ENCODE assay signal across 8 mouse cellular contexts in the genomic region with DNA sequence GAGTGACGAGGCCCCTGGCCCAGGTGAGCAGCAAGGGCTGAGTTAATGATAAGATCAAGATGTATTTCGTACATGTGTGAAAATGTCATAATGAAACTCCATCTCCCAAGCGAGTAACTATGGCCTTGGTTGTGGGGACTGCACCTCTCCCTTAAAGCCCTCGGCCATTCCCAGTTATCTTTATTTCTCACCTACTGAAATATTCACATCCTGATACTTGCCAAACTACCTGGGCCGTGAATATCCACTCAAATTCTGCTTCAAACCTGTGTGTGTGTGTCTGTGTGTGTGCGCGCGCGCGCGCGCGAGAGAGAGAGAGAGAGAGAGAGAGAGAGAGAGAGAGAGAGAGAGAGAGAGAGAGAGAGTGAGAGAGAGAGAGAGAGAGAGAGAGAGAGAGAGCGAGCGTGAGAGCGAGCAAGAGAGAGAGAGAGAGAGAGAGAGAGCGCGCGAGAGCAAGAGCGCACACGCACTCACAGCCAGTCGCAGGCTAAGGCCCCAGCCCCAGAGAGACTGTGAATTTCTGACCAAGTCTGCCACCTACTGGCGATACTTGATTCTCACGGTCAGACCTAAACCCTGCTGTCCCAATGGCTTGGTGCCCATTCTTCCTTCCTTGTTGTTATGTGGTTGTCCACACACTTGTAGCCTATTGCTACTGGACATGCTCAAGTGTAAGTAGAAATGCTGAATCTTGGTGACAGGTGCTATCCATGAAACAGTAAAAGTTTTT. TPM values are rescaled to one million over a fixed set of nuclear protein-coding genes. Genes with fewer than 3 reads are reported as not detected.
DNase-seq lines count a peak whose midpoint lies in the region; ATAC-seq and TF ChIP-seq lines count a peak whose summit lies in the region.

No protein-coding gene starts in this region.

- WGBS in forebrain, postnatal 0 days: 24% methylated on average over 21 of the region's 24 CpGs
- 38% methylated on average over 19 of the region's 24 CpGs for WGBS in neural tube, embryonic 15.5 days

- peak; percentile 91 for ATAC-seq in G1E (ENCODE audit: extremely low read depth, insufficient number of reproducible peaks, low FRiP score, poor library complexity, severe bottlenecking)
- peak; percentile 98 for ATAC-seq in forebrain, postnatal 0 days
- ATAC-seq in neural tube, embryonic 15.5 days (ENCODE audit: low FRiP score): peak; percentile 96

- H3K36me3 ChIP-seq in G1E (replicated peaks): no peaks in the 10 kb centered on the region
- no peaks in the 10 kb centered on the region for H3K36me3 ChIP-seq in forebrain, postnatal 0 days (ENCODE audit: insufficient read depth)
- no peaks in the 10 kb centered on the region for H3K36me3 ChIP-seq in neural tube, embryonic 15.5 days

- H3K9me3 ChIP-seq in G1E (replicated peaks): no peaks in the 10 kb centered on the region
- H3K9me3 ChIP-seq in forebrain, postnatal 0 days (ENCODE audit: low read length): no peaks in the 10 kb centered on the region
- H3K9me3 ChIP-seq in neural tube, embryonic 15.5 days (replicated peaks): no peaks in the 10 kb centered on the region

- intact Hi-C loops in heart, postnatal 36 days (cut with DNase I): loop anchor here (10.0 kb wide), 1 partner anchor 749 kb away; no protein-coding TSS in a partner anchor

- peaks cover 6% of the 10 kb centered on the region; the same call in 1 of the 2 replicates for H3K27me3 ChIP-seq in G1E (ENCODE audit: insufficient read depth, low read length)
- H3K27me3 ChIP-seq in forebrain, postnatal 0 days (ENCODE audit: insufficient read depth, low read length): no peaks in the 10 kb centered on the region
- H3K27me3 ChIP-seq in neural tube, embryonic 15.5 days (replicated peaks): no peaks in the 10 kb centered on the region

- H3K27ac ChIP-seq in forebrain, postnatal 0 days (ENCODE audit: low read depth, low read length): no peak overlapping the region
- no peak overlapping the region for H3K27ac ChIP-seq in neural tube, embryonic 15.5 days (replicated peaks)

- TF ChIP-seq CTCF in G1E (IDR thresholded peaks at IDR 0.05; ENCODE audit: low read depth, low read length): no peak; the same call in 1 of the 2 replicates
- peak; percentile 88 for TF ChIP-seq CTCF in forebrain, postnatal 0 days (IDR thresholded peaks at IDR 0.05; ENCODE audit: low read depth)

- peaks cover 43% of the 10 kb centered on the region for H3K4me1 ChIP-seq in G1E (ENCODE audit: insufficient read depth, low read depth, low read length)
- H3K4me1 ChIP-seq in forebrain, postnatal 0 days (ENCODE audit: insufficient read depth): no peaks in the 10 kb centered on the region
- H3K4me1 ChIP-seq in neural tube, embryonic 15.5 days: 0 out of 2 replicates have a peak, but pooled peaks cover 6% of the 10 kb centered on the region

- H3K4me2 ChIP-seq in forebrain, postnatal 0 days (ENCODE audit: low read depth): peak overlapping the region; percentile 19
- peak overlapping the region; percentile 39 for H3K4me2 ChIP-seq in neural tube, embryonic 15.5 days

- DNase-seq in G1E (ENCODE audit: low spot score): peak; percentile 58
- peak; percentile 92 to 93 for DNase-seq in cerebellum, adult 18-20 months
- DNase-seq in forebrain, postnatal 0 days: peak; percentile 94
- DNase-seq in heart, postnatal 36 days: peak; percentile 86 to 87
- peak; percentile 80 to 96 for DNase-seq in layer of hippocampus, adult 18-20 months (ENCODE audit: low spot score in 2 of 2)
- peak; percentile 86 to 91 for DNase-seq in lung, adult 18-20 months
- DNase-seq in testis, postnatal 10 days (ENCODE audit: low spot score): peak; percentile 90

- no peak overlapping the region for H3K9ac ChIP-seq in forebrain, postnatal 0 days
- no peak overlapping the region for H3K9ac ChIP-seq in neural tube, embryonic 15.5 days (replicated peaks)

- H3K4me3 ChIP-seq in G1E (ENCODE audit: low read depth, low read length): no peak overlapping the region
- H3K4me3 ChIP-seq in forebrain, postnatal 0 days (ENCODE audit: low read depth, low read length): no peak overlapping the region
- no peak overlapping the region for H3K4me3 ChIP-seq in neural tube, embryonic 15.5 days (replicated peaks)

RNA-seq across cellular contexts. Expression of a gene that starts 21.6 kb away (rescaled TPM):
- total RNA-seq in G1E (2014; fragmentation: Nextera tagmentation) (4.6 and 8.2 TPM in 2 replicates), G1E (2017) (0.98 and 1.3 TPM in 2 replicates)
- polyA plus RNA-seq in G1E (2012): 0.07 TPM in 1 of 2 replicates, not detected in the other
- 1.2 and 1.4 TPM in 2 replicates for total RNA-seq in forebrain, postnatal 0 days (2014; rRNA removed)
- 0.43 and 0.81 TPM in 2 replicates for polyA plus RNA-seq in forebrain, postnatal 0 days (2015; fragmentation: Nextera tagmentation; extraction: Ambion mirVana)
- under 1 TPM in 1 of 2 experiments, not detected in 1; 0.19 TPM for total RNA-seq in heart, postnatal 36 days (2021)
- 1 to 10 TPM; 2.2 to 2.7 TPM for total RNA-seq in layer of hippocampus, adult 18-20 months (2021)
- polyA plus RNA-seq in neural tube, embryonic 15.5 days (2015; fragmentation: Nextera tagmentation; extraction: Ambion mirVana): 0.18 and 0.33 TPM in 2 replicates

RNA-seq across cellular contexts. Expression of a gene that starts 29.0 kb away (rescaled TPM):
- total RNA-seq in G1E (2014; fragmentation: Nextera tagmentation) (222 and 254 TPM in 2 replicates), G1E (2017) (99.4 and 116 TPM in 2 replicates)
- 45.6 and 45.9 TPM in 2 replicates for polyA plus RNA-seq in G1E (2012)
- total RNA-seq in forebrain, postnatal 0 days (2014; rRNA removed): 80.0 and 88.6 TPM in 2 replicates
- polyA plus RNA-seq in forebrain, postnatal 0 days (2015; fragmentation: Nextera tagmentation; extraction: Ambion mirVana): 10.3 and 19.5 TPM in 2 replicates
- total RNA-seq in heart, postnatal 36 days (2021): 10 to 100 TPM; 13.1 to 13.5 TPM
- total RNA-seq in layer of hippocampus, adult 18-20 months (2021): 10 to 100 TPM; 63.3 to 68.5 TPM
- 49.6 and 57.8 TPM in 2 replicates for polyA plus RNA-seq in neural tube, embryonic 15.5 days (2015; fragmentation: Nextera tagmentation; extraction: Ambion mirVana)
